Mouse (Mus musculus) megakaryocyte, embryonic 14.5 days (primary cell): ENCODE measurements around the gene Gstcd.

Experiments used
- FLI1 ChIP-seq: IDR thresholded peaks from 2 replicates; pipeline ENCODE4 v1.6.1; 2012; ENCODE audit warnings: low read length, inconsistent platforms, mixed read lengths
- GATA1 ChIP-seq: IDR thresholded peaks from 3 replicates; pipeline ENCODE4 v1.6.1; 2012; ENCODE audit warnings: mixed read lengths, low read length, inconsistent platforms, borderline replicate concordance

DNA sequence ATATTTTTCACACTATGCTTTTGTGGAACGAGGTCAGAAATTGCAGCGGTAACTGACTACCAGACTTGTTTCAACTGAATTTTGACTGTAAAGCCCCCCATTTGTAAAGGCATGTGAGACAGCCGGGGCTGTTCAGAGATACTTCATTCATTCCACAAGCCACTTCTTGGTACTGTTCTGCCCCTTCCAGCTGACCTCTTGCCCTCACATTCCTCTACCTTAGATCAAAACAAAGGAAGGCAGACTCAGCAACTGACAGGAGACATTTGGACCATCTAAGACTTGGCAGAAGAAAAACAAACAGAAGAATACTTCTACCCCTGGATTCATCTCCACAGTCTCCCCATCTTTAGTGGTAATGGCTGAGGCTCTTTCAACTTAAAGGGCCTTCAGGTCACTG lies 147.2 kb downstream of the Gstcd start:
- TF ChIP-seq GATA1 (no peak), FLI1 (no peak)
